Mouse (Mus musculus): ENCODE results near the gene Agbl1. TPM values are rescaled to one million over a fixed set of nuclear protein-coding genes. Genes with fewer than 3 reads are reported as not detected.

Agbl1 gene
- 0.04 TPM in 1 of 2 replicates, not detected in the other for polyA plus RNA-seq (2012; rRNA removed; ENCODE audit: low replicate concordance)

DNA sequence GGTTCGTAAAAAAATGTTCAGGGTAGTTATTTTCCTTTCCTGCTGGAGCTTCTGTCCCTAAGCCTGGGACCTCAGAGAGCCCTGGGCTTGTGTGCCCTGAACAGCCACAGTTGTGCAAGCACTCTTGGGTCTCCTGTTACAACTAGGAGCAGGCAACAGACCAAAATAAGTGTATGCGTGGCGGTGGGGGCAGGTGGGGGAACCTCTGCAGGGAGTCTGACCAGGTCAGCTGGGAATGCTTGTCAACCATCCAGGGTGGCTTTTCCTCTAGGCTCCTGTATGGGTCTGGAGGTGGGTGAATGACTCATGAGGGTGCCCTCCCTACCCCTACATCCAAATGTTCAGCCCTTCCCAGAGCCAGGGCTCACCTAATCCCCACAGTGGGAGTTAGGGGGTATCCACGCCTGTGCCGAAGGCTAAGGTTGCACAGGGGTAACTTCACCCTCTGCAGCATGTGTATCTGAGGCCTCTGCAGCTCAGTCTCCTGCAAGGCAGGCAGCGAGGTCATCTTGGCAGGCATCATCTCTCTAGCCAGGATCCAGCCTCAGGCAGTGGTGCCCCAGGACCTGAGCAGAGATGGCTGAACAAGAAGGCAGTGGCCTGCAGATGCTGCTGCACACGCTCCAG lies at the start of gene Agbl1:
Agbl1 (plus strand) TSS at position 577 of the 627 bp plus-strand sequence.

Measured in subcutaneous adipose tissue, adult 2 months (tissue).